Mouse (Mus musculus): ENCODE measurements around the gene Ano7. TPM values are rescaled to one million over a fixed set of nuclear protein-coding genes. Genes with fewer than 3 reads are reported as not detected.

The Ano7 gene
- polyA plus RNA-seq (2021; fragmentation: Nextera tagmentation) = 0.11 TPM in 1 of 2 replicates, not detected in the other
- long read RNA-seq, experiment 1 = 0 reads
- long read RNA-seq, experiment 2, partial matches to known transcripts = 0 of 1 reads
- long read RNA-seq, experiment 2, other reads (novel, unspliced or antisense) = 1 of 1 reads

GRCm38 (mm10) chr1:93373665-93374064 is at the start of gene Ano7:
TSS of gene Ano7 (plus strand) at chr1:93373930.

GRCm38 (mm10) chr1:93342648-93343503 is 30.9 kb upstream of the Ano7 start, which contains the start of the genes Ppp1r7 and Pask:
TSS of gene Ppp1r7 (plus strand) at chr1:93342854.
TSS of gene Pask (minus strand) at chr1:93343482.

Other genes starting within 250 kb of the Ano7 start
- gene Agxt, start 238.7 kb upstream of the Ano7 start, polyA plus RNA-seq (2021; fragmentation: Nextera tagmentation) = not detected in 2 replicates
- gene 2310007B03Rik, start 213.0 kb upstream of the Ano7 start, polyA plus RNA-seq (2021; fragmentation: Nextera tagmentation) = 0.06 TPM in 1 of 2 replicates, not detected in the other
- gene Crocc2, start 205.2 kb upstream of the Ano7 start, polyA plus RNA-seq (2021; fragmentation: Nextera tagmentation) = 0.01 TPM in 1 of 2 replicates, not detected in the other
- 1.4 and 2.1 TPM in 2 replicates for gene Sned1, start 138.1 kb upstream of the Ano7 start, polyA plus RNA-seq (2021; fragmentation: Nextera tagmentation)
- gene Mterf4, start 68.0 kb upstream of the Ano7 start, polyA plus RNA-seq (2021; fragmentation: Nextera tagmentation) = 16.0 and 16.1 TPM in 2 replicates
- gene Ppp1r7, start 31.1 kb upstream of the Ano7 start, polyA plus RNA-seq (2021; fragmentation: Nextera tagmentation) = 43.6 and 60.3 TPM in 2 replicates
- gene Pask, start 30.4 kb upstream of the Ano7 start, polyA plus RNA-seq (2021; fragmentation: Nextera tagmentation) = 0.24 and 0.40 TPM in 2 replicates
- gene Hdlbp, start 104.9 kb downstream of the Ano7 start, polyA plus RNA-seq (2021; fragmentation: Nextera tagmentation) = 50.0 and 62.5 TPM in 2 replicates
- 3.8 and 3.9 TPM in 2 replicates for gene Farp2, start 138.1 kb downstream of the Ano7 start, polyA plus RNA-seq (2021; fragmentation: Nextera tagmentation)

Data from left cerebral cortex, adult 6 months (tissue).